Mouse (Mus musculus) forebrain, embryonic 13.5 days (tissue): ENCODE results near the gene Myadml2. TPM values are rescaled to one million over a fixed set of nuclear protein-coding genes. Genes with fewer than 3 reads are reported as not detected.

Experiments used
- ATAC-seq: fragments of 200-750 bp; cut with Nextera tagmentation; 2 replicates; pipeline ENCODE4 v1.8.0; 2017
- H3K27ac ChIP-seq: fragments of 300-500 bp; sonication (generic); 2 replicates; pipeline ENCODE4 v1.5.1; 2015; ENCODE audit warnings: inconsistent platforms, mild to moderate bottlenecking, moderate library complexity
- H3K27me3 ChIP-seq: fragments of 300-500 bp; sonication (generic); 2 replicates; pipeline ENCODE4 v1.6.1; 2015; ENCODE audit warnings: mild to moderate bottlenecking, inconsistent platforms
- H3K36me3 ChIP-seq: fragments of 300-500 bp; sonication (generic); 2 replicates; pipeline ENCODE4 v1.6.1; 2015; ENCODE audit warnings: mild to moderate bottlenecking, inconsistent platforms; ENCODE audit not compliant: poor library complexity, severe bottlenecking
- H3K4me1 ChIP-seq: fragments of 300-500 bp; sonication (generic); 2 replicates; pipeline ENCODE4 v1.6.1; 2015; ENCODE audit warnings: inconsistent platforms
- H3K4me2 ChIP-seq: fragments of 300-500 bp; sonication (generic); 2 replicates; pipeline ENCODE4 v1.6.1; 2015; ENCODE audit warnings: inconsistent platforms, mild to moderate bottlenecking, moderate library complexity
- H3K4me3 ChIP-seq: fragments of 300-500 bp; sonication (generic); 2 replicates; pipeline ENCODE4 v1.5.1; 2015; ENCODE audit warnings: mild to moderate bottlenecking, inconsistent platforms
- H3K9ac ChIP-seq: fragments of 300-500 bp; sonication (generic); 2 replicates; pipeline ENCODE4 v1.6.1; 2015; ENCODE audit warnings: mild to moderate bottlenecking, inconsistent platforms
- H3K9me3 ChIP-seq: fragments of 300-500 bp; sonication (generic); replicated peaks from 2 replicates; pipeline ENCODE4 v1.6.1; 2016; ENCODE audit warnings: inconsistent platforms
- WGBS: fragments of 180-500 bp; shearing (Covaris S2); methylation state at CpG from one replicate; pipeline ENCODE4 v1.1.7; 2015; 5-methylcytosine and 5-hydroxymethylcytosine counted together
- polyA plus RNA-seq: library from polyadenylated mRNA; unstranded; fragments of >200 nt; fragmentation: Nextera tagmentation; extraction: Ambion mirVana; gene quantifications from 2 replicates; pipeline ENCODE4 v1.2.1, GENCODE M21; 2015

Myadml2 gene
- polyA plus RNA-seq = 0.25 and 0.81 TPM in 2 replicates

GRCm38 (mm10) chr11:120648001-120648476, at the start of gene Myadml2:
TSS of gene Myadml2 (minus strand) at chr11:120648158.
- H3K4me3 ChIP-seq = no peak within 1 kb of the TSS; the same call in 1 of the 2 replicates
- no peak within 1 kb of the TSS for H3K27ac ChIP-seq
- WGBS = 7% methylated on average over 13 of the region's 13 CpGs
- peaks cover 15% of the 10 kb centered on the region for H3K4me1 ChIP-seq
- H3K27me3 ChIP-seq = peaks cover 17% of the 10 kb centered on the region
- no peak for ATAC-seq
- H3K36me3 ChIP-seq = no peaks in the 10 kb centered on the region
- H3K4me2 ChIP-seq = peak within 1 kb of the TSS; percentile 45
- H3K9ac ChIP-seq = peak within 1 kb of the TSS; percentile 48
- no peaks in the 10 kb centered on the region for H3K9me3 ChIP-seq

GRCm38 (mm10) chr11:120697741-120698140, 49.8 kb upstream of the Myadml2 start:
- Histone ChIP-seq H3K9me3 (0 out of 2 replicates have a peak, but pooled peaks cover 3% of the 10 kb centered on the region), H3K4me1 (peaks cover 13% of the 10 kb centered on the region), H3K27me3 (no peaks in the 10 kb centered on the region), H3K4me3 (no peak overlapping the region), H3K36me3 (peaks cover 90% of the 10 kb centered on the region), H3K4me2 (no peak overlapping the region), H3K27ac (no peak overlapping the region; the same call in 1 of the 2 replicates), H3K9ac (no peak overlapping the region)
- WGBS = 73% methylated on average over 10 of the region's 10 CpGs
- ATAC-seq = no peak

GRCm38 (mm10) chr11:120696568-120696967, 48.6 kb upstream of the Myadml2 start:
- Histone ChIP-seq H3K4me3 (no peak overlapping the region), H3K4me2 (no peak overlapping the region), H3K9me3 (0 out of 2 replicates have a peak, but pooled peaks cover 3% of the 10 kb centered on the region), H3K27me3 (no peaks in the 10 kb centered on the region), H3K27ac (no peak overlapping the region), H3K36me3 (peaks cover 83% of the 10 kb centered on the region), H3K9ac (no peak overlapping the region), H3K4me1 (peaks cover 13% of the 10 kb centered on the region)
- WGBS = 92% methylated on average over 6 of the region's 6 CpGs
- no peak for ATAC-seq

GRCm38 (mm10) chr11:120695641-120696040, 47.7 kb upstream of the Myadml2 start:
- Histone ChIP-seq H3K36me3 (peaks cover 76% of the 10 kb centered on the region), H3K4me1 (peaks cover 13% of the 10 kb centered on the region), H3K4me3 (no peak overlapping the region), H3K27me3 (no peaks in the 10 kb centered on the region), H3K9me3 (0 out of 2 replicates have a peak, but pooled peaks cover 3% of the 10 kb centered on the region), H3K27ac (no peak overlapping the region; the same call in 1 of the 2 replicates), H3K4me2 (no peak overlapping the region), H3K9ac (no peak overlapping the region; the same call in 1 of the 2 replicates)
- WGBS = 51% methylated on average over 12 of the region's 12 CpGs
- ATAC-seq = no peak

GRCm38 (mm10) chr11:120695184-120695583, 47.2 kb upstream of the Myadml2 start:
- Histone ChIP-seq H3K4me3 (no peak overlapping the region), H3K9ac (no peak overlapping the region), H3K4me2 (no peak overlapping the region), H3K36me3 (peaks cover 77% of the 10 kb centered on the region), H3K27me3 (no peaks in the 10 kb centered on the region), H3K4me1 (peaks cover 13% of the 10 kb centered on the region), H3K9me3 (0 out of 2 replicates have a peak, but pooled peaks cover 3% of the 10 kb centered on the region), H3K27ac (peak overlapping the region; percentile 25; the same call in 1 of the 2 replicates)
- ATAC-seq = 0 out of 2 replicates have a peak, but pooled peaks have one; percentile 33
- 41% methylated on average over 4 of the region's 4 CpGs for whole genome bisulfite sequencing

- H3K36me3 ChIP-seq = peaks cover 77% of the 10 kb centered on the region
- ATAC-seq = no peak
- no peak overlapping the region for H3K9ac ChIP-seq
- 76% methylated on average over 3 of the region's 3 CpGs for WGBS
- H3K4me2 ChIP-seq = no peak overlapping the region
- no peak overlapping the region for H3K4me3 ChIP-seq
- 0 out of 2 replicates have a peak, but pooled peaks cover 3% of the 10 kb centered on the region for H3K9me3 ChIP-seq
- H3K4me1 ChIP-seq = peaks cover 13% of the 10 kb centered on the region
- H3K27ac ChIP-seq = no peak overlapping the region
- H3K27me3 ChIP-seq = no peaks in the 10 kb centered on the region
Observed at GRCm38 (mm10) chr11:120693461-120693860, 45.5 kb upstream of the Myadml2 start.

GRCm38 (mm10) chr11:120692471-120693011, 44.6 kb upstream of the Myadml2 start:
- Histone ChIP-seq H3K27ac (no peak overlapping the region), H3K9me3 (0 out of 2 replicates have a peak, but pooled peaks cover 3% of the 10 kb centered on the region), H3K4me2 (no peak overlapping the region), H3K9ac (no peak overlapping the region), H3K36me3 (peaks cover 77% of the 10 kb centered on the region), H3K4me1 (peaks cover 13% of the 10 kb centered on the region), H3K27me3 (no peaks in the 10 kb centered on the region), H3K4me3 (no peak overlapping the region)
- ATAC-seq = no peak
- WGBS = 91% methylated on average over 4 of the region's 4 CpGs

GRCm38 (mm10) chr11:120689365-120689764, 41.4 kb upstream of the Myadml2 start:
- H3K4me1 ChIP-seq = no peaks in the 10 kb centered on the region
- no peaks in the 10 kb centered on the region for H3K9me3 ChIP-seq
- peaks cover 67% of the 10 kb centered on the region for H3K36me3 ChIP-seq
- H3K9ac ChIP-seq = no peak overlapping the region
- no peak overlapping the region for H3K4me2 ChIP-seq
- H3K27ac ChIP-seq = no peak overlapping the region
- no peak overlapping the region for H3K4me3 ChIP-seq
- WGBS = 89% methylated on average over 3 of the region's 3 CpGs
- no peaks in the 10 kb centered on the region for H3K27me3 ChIP-seq
- ATAC-seq = no peak

- Histone ChIP-seq H3K4me3 (no peak overlapping the region), H3K27ac (no peak overlapping the region), H3K9me3 (no peaks in the 10 kb centered on the region), H3K4me2 (no peak overlapping the region), H3K4me1 (no peaks in the 10 kb centered on the region), H3K9ac (no peak overlapping the region), H3K36me3 (peaks cover 59% of the 10 kb centered on the region), H3K27me3 (no peaks in the 10 kb centered on the region)
- 86% methylated on average over 20 of the region's 20 CpGs for WGBS
- no peak for ATAC-seq
Observed at GRCm38 (mm10) chr11:120686650-120687272, 38.8 kb upstream of the Myadml2 start.

GRCm38 (mm10) chr11:120684660-120685059, 36.7 kb upstream of the Myadml2 start:
- Histone ChIP-seq H3K36me3 (peaks cover 68% of the 10 kb centered on the region), H3K4me2 (no peak overlapping the region), H3K4me1 (no peaks in the 10 kb centered on the region), H3K4me3 (no peak overlapping the region), H3K27me3 (no peaks in the 10 kb centered on the region), H3K27ac (no peak overlapping the region), H3K9ac (no peak overlapping the region), H3K9me3 (no peaks in the 10 kb centered on the region)
- no peak for ATAC-seq
- 90% methylated on average over 2 of the region's 2 CpGs for WGBS

GRCm38 (mm10) chr11:120684086-120684485, 36.1 kb upstream of the Myadml2 start:
- Histone ChIP-seq H3K4me3 (no peak overlapping the region), H3K36me3 (peaks cover 68% of the 10 kb centered on the region), H3K27me3 (no peaks in the 10 kb centered on the region), H3K9ac (no peak overlapping the region), H3K9me3 (no peaks in the 10 kb centered on the region), H3K4me1 (no peaks in the 10 kb centered on the region), H3K4me2 (no peak overlapping the region), H3K27ac (no peak overlapping the region)
- no peak for ATAC-seq
- 96% methylated on average over 2 of the region's 2 CpGs for WGBS

- no peak for ATAC-seq
- Histone ChIP-seq H3K9me3 (no peaks in the 10 kb centered on the region), H3K36me3 (peaks cover 68% of the 10 kb centered on the region), H3K4me2 (no peak overlapping the region), H3K27ac (no peak overlapping the region), H3K4me3 (no peak overlapping the region), H3K4me1 (no peaks in the 10 kb centered on the region), H3K9ac (no peak overlapping the region), H3K27me3 (no peaks in the 10 kb centered on the region)
- 89% methylated on average over 3 of the region's 3 CpGs for WGBS
Observed at GRCm38 (mm10) chr11:120683536-120683935, 35.6 kb upstream of the Myadml2 start.
